Mouse (Mus musculus) embryonic facial prominence, embryonic 11.5 days (tissue): ENCODE data around the gene Metap1d. TPM values are rescaled to one million over a fixed set of nuclear protein-coding genes. Genes with fewer than 3 reads are reported as not detected.

Source experiments
- ATAC-seq: fragments of 200-750 bp; cut with Nextera tagmentation; replicated peaks from 2 replicates; pipeline ENCODE4 v1.8.0; 2017; ENCODE audit warnings: low read depth; ENCODE audit not compliant: insufficient number of reproducible peaks, low FRiP score, low TSS enrichment
- DNase-seq: peaks from one replicate; pipeline ENCODE4 v3.0.0-alpha.2; 2015; ENCODE audit warnings: low spot score
- H3K27ac ChIP-seq: fragments of 300-500 bp; sonication (generic); replicated peaks from 2 replicates; pipeline ENCODE4 v1.5.1; 2014; ENCODE audit warnings: mild to moderate bottlenecking, low read depth, low read length, control low read depth
- H3K27me3 ChIP-seq: fragments of 300-500 bp; sonication (generic); 2 replicates; pipeline ENCODE4 v1.6.1; 2014; ENCODE audit warnings: mild to moderate bottlenecking, low read length, moderate library complexity, mixed read lengths; ENCODE audit not compliant: control insufficient read depth, insufficient read depth
- H3K36me3 ChIP-seq: fragments of 300-500 bp; sonication (generic); replicated peaks from 2 replicates; pipeline ENCODE4 v1.6.1; 2014; ENCODE audit warnings: low read depth, mild to moderate bottlenecking, low read length, moderate library complexity, mixed read lengths; ENCODE audit not compliant: control insufficient read depth, insufficient read depth
- H3K4me1 ChIP-seq: fragments of 300-500 bp; sonication (generic); 2 replicates; pipeline ENCODE4 v1.6.1; 2014; ENCODE audit warnings: low read length, mixed read lengths; ENCODE audit not compliant: control insufficient read depth, insufficient read depth
- H3K4me2 ChIP-seq: fragments of 300-500 bp; sonication (generic); 2 replicates; pipeline ENCODE4 v1.6.1; 2014; ENCODE audit warnings: low read depth, mild to moderate bottlenecking, control low read depth, low read length, moderate library complexity
- H3K4me3 ChIP-seq: fragments of 300-500 bp; sonication (generic); 2 replicates; pipeline ENCODE4 v1.5.1; 2014; ENCODE audit warnings: low read depth, low read length, control low read depth
- H3K9ac ChIP-seq: fragments of 300-500 bp; sonication (generic); replicated peaks from 2 replicates; pipeline ENCODE4 v1.6.1; 2014; ENCODE audit warnings: mild to moderate bottlenecking, control low read depth, low read length
- H3K9me3 ChIP-seq: fragments of 300-500 bp; sonication (generic); replicated peaks from 2 replicates; pipeline ENCODE4 v1.6.1; 2016; ENCODE audit warnings: mild to moderate bottlenecking, low read length, inconsistent platforms, mixed read lengths; ENCODE audit not compliant: control insufficient read depth
- WGBS: fragments of 180-500 bp; shearing (Covaris S2); extraction: QIAGEN DNeasy Blood & Tissue Kit; methylation state at CpG from one replicate; pipeline ENCODE4 v1.1.7; 2014; 5-methylcytosine and 5-hydroxymethylcytosine counted together
- polyA plus RNA-seq: library from polyadenylated mRNA; unstranded; fragments of >200 nt; fragmentation: Nextera tagmentation; extraction: Ambion mirVana; gene quantifications from 2 replicates; pipeline ENCODE4 v1.2.1, GENCODE M21; 2014

Gene Metap1d
- polyA plus RNA-seq, 1 experiment from 2014 or later: 37.9 TPM

DNA sequence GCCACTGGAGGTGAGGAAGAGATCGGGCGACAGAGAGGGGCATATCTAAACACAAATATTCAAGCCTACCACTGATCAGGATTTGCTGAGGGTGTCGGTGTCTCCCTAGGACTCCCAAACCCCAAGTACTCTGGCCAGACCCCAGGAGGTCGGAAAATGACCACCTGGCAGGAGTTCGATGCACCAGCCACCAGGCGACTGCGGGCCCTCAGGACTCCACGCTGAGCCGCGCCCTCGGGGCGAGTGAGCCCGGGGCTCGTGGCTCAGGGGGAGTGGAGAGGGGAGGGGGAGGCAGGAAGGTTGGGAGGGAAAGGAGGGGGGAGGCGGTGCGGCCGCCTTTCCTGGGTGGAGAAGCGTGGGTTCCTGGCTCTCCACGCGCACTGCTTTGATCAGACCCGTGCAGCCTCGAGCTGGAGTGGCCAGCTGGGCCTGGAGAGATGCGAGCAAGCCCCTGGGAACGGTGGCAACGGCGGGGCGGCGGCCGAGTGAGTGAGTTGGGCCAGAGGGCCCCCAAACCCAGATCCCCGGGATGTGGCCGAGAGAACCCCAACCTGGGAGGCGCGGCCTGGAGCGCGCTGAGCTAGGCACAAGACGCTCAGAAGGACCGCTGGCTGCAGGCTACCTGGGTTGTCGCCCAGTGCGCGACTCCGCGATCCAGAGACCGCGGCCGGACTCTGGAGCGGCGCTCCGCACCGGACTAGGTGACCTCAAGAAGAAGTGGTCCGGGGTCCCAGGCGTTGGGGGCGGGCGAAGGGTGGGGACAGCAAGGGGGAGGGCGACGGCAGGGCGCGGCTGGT lies 75.8 kb downstream of the Metap1d start:
- Histone ChIP-seq H3K27ac (peak overlapping the region; percentile 92), H3K4me1 (peaks cover 9% of the 10 kb centered on the region)
- under 1% methylated on average over 51 of the region's 57 CpGs for WGBS

DNA sequence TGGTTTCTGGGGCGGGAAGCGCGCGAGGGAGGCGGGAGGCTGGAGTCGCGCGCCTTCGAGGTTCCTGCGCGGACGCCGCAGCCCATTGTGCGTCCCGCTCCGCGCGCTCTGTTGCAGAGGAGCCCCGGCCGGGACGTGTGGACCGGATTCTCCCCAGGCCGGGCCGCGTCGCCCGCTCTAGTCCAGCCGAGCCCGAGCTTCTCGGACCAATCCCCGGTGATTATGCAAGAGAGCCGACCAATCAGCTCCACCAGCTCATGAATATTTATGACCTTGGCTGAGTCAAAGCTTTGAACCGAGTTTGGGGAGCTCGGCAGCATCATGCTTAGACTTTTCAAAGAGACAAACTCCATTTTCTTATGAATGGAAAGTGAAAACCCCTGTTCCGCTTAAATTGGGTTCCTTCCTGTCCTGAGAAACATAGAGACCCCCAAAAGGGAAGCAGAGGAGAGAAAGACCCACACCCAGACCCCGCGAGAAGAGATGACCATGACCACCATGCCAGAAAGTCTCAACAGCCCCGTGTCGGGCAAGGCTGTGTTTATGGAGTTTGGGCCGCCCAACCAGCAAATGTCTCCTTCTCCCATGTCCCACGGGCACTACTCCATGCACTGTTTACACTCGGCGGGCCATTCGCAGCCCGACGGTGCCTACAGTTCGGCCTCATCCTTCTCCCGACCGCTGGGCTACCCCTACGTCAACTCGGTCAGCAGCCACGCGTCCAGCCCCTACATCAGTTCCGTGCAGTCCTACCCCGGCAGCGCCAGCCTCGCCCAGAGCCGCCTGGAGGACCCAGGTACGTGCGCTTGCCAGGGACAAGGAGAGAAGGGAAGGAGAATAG lies 76.7 kb downstream of the Metap1d start:
- H3K4me2 ChIP-seq: peak overlapping the region; percentile 88
- H3K36me3 ChIP-seq: no peaks in the 10 kb centered on the region
- H3K27ac ChIP-seq: peak overlapping the region; percentile 92
- H3K27me3 ChIP-seq: peaks cover 51% of the 10 kb centered on the region
- ATAC-seq (peak; percentile 89), DNase-seq (peak; percentile 93)
- H3K9ac ChIP-seq: peak overlapping the region; percentile 83
- WGBS: under 1% methylated on average over 60 of the region's 60 CpGs
- no peaks in the 10 kb centered on the region for H3K9me3 ChIP-seq
- peaks cover 9% of the 10 kb centered on the region for H3K4me1 ChIP-seq
- H3K4me3 ChIP-seq: peak overlapping the region; percentile 59

More for the DNA sequence above, 75.8 kb downstream of the Metap1d start:
- H3K4me2 ChIP-seq: peak overlapping the region; percentile 88
- no peaks in the 10 kb centered on the region for H3K9me3 ChIP-seq
- ATAC-seq (peak; percentile 69), DNase-seq (peak; percentile 60)
- H3K4me3 ChIP-seq: peak overlapping the region; percentile 59
- H3K27me3 ChIP-seq: peaks cover 50% of the 10 kb centered on the region
- H3K36me3 ChIP-seq: no peaks in the 10 kb centered on the region
- peak overlapping the region; percentile 83 for H3K9ac ChIP-seq

DNA sequence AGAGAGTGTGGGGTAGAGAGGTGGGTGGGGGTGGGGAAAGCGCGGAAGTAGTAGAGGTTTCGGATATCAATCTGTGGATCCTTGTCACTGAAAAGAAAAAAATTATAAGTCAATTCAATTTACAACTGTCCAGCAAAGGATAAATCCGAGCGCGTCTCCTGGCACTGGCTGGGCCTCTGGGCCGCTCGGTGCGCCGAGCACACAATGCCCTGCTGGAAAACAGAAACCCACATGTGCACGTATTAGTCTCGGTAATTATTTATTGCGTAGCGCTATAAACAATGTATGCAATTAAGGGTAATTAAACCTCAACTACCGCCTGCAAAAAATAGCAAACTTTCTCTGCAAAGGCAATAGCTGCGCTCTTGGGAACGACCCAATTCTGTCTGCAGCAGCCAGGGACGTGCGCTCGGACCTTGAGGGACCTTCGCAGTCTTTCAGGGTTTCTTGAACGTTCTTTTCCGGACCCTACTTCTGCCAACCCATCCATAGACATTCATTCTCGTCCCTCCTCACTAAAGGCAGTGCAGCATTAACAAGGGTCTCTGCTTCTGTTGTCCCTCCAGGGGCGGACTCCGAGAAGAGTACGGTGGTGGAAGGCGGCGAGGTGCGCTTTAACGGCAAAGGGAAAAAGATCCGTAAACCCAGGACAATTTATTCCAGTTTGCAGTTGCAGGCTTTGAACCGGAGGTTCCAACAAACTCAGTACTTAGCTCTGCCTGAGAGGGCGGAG lies 77.5 kb downstream of the Metap1d start:
- ATAC-seq (no peak), DNase-seq (peak; percentile 45)
- H3K9ac ChIP-seq: peak overlapping the region; percentile 67
- peaks cover 9% of the 10 kb centered on the region for H3K4me1 ChIP-seq
- H3K4me2 ChIP-seq: peak overlapping the region; percentile 88
- H3K36me3 ChIP-seq: no peaks in the 10 kb centered on the region
- peak overlapping the region; percentile 59 for H3K4me3 ChIP-seq
- under 1% methylated on average over 34 of the region's 34 CpGs for WGBS
- peak overlapping the region; percentile 92 for H3K27ac ChIP-seq
- H3K27me3 ChIP-seq: peaks cover 48% of the 10 kb centered on the region
- no peaks in the 10 kb centered on the region for H3K9me3 ChIP-seq

DNA sequence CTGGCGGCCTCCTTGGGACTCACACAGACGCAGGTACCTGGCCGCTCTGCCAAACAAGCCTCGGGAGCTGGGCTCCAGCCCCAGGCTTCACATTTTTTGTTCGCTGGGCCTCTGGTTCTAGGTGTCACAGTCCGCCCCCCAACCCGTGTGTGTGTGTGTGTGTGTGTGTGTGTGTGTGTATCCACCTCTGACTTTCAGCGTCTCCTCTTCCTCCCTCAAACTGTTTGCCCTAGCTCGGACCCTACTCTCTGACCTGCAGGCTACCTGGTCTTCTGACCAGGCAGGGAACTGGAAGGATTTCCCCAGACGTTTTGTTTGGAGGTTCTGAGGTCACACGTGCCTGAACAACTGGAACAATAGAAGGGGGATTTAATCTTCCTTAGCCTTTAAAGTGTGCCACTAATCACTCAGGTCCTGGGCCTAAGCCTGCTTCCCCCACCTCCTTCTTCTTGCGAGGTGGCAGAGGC lies 78.1 kb downstream of the Metap1d start:
- H3K9ac ChIP-seq: peak overlapping the region; percentile 67
- H3K27ac ChIP-seq: peak overlapping the region; percentile 92
- H3K4me2 ChIP-seq: peak overlapping the region; percentile 66
- WGBS: 3% methylated on average over 12 of the region's 12 CpGs
- ATAC-seq: no peak
- peaks cover 9% of the 10 kb centered on the region for H3K4me1 ChIP-seq
- peak overlapping the region; percentile 59 for H3K4me3 ChIP-seq
- H3K9me3 ChIP-seq: no peaks in the 10 kb centered on the region
- DNase-seq: peak; percentile 8
- H3K36me3 ChIP-seq: no peaks in the 10 kb centered on the region
- peaks cover 43% of the 10 kb centered on the region for H3K27me3 ChIP-seq

- ATAC-seq: no peak
These were observed 79.2 kb downstream of the Metap1d start for GRCm38 (mm10) chr2:71531990-71532970.

GRCm38 (mm10) chr2:71533094-71533493 lies 80.0 kb downstream of the Metap1d start:
- Histone ChIP-seq H3K9ac (peak overlapping the region; percentile 76), H3K4me1 (peaks cover 9% of the 10 kb centered on the region), H3K4me2 (peak overlapping the region; percentile 66), H3K27ac (peak overlapping the region; percentile 72; the same call in 1 of the 2 replicates), H3K9me3 (no peaks in the 10 kb centered on the region), H3K36me3 (no peaks in the 10 kb centered on the region), H3K4me3 (peak overlapping the region; percentile 59), H3K27me3 (peaks cover 40% of the 10 kb centered on the region)
- DNase-seq: peak; percentile 13
- 6% methylated on average over 5 of the region's 5 CpGs for WGBS
- no peak for ATAC-seq

More at GRCm38 (mm10) chr2:71531990-71532970, 79.2 kb downstream of the Metap1d start:
- peak overlapping the region; percentile 59 for H3K4me3 ChIP-seq
- peak overlapping the region; percentile 66 for H3K4me2 ChIP-seq
- DNase-seq: peak; percentile 34
- H3K27me3 ChIP-seq: peaks cover 42% of the 10 kb centered on the region
- peak overlapping the region; percentile 76 for H3K9ac ChIP-seq
- no peaks in the 10 kb centered on the region for H3K9me3 ChIP-seq
- WGBS: under 1% methylated on average over 43 of the region's 43 CpGs
- no peaks in the 10 kb centered on the region for H3K36me3 ChIP-seq
- peaks cover 9% of the 10 kb centered on the region for H3K4me1 ChIP-seq
- peak overlapping the region; percentile 72 for H3K27ac ChIP-seq
